Mouse (Mus musculus) testis, adult 2 months (tissue): ENCODE measurements around the gene Prpf4.

ENCODE experiments used
- CTCF ChIP-seq: fragments of 200-500 bp; IDR thresholded peaks from 2 replicates; pipeline ENCODE4 v1.5.1; 2012; ENCODE audit warnings: low read depth, mild to moderate bottlenecking, inconsistent platforms, low read length, moderate library complexity; ENCODE audit not compliant: control insufficient read depth, insufficient read depth, insufficient replicate concordance
- POLR2A ChIP-seq: fragments of 200-500 bp; IDR thresholded peaks from 2 replicates; pipeline ENCODE4 v1.6.1; 2012; ENCODE audit warnings: low read depth, mild to moderate bottlenecking, inconsistent platforms, low read length, moderate library complexity; ENCODE audit not compliant: control insufficient read depth

DNA sequence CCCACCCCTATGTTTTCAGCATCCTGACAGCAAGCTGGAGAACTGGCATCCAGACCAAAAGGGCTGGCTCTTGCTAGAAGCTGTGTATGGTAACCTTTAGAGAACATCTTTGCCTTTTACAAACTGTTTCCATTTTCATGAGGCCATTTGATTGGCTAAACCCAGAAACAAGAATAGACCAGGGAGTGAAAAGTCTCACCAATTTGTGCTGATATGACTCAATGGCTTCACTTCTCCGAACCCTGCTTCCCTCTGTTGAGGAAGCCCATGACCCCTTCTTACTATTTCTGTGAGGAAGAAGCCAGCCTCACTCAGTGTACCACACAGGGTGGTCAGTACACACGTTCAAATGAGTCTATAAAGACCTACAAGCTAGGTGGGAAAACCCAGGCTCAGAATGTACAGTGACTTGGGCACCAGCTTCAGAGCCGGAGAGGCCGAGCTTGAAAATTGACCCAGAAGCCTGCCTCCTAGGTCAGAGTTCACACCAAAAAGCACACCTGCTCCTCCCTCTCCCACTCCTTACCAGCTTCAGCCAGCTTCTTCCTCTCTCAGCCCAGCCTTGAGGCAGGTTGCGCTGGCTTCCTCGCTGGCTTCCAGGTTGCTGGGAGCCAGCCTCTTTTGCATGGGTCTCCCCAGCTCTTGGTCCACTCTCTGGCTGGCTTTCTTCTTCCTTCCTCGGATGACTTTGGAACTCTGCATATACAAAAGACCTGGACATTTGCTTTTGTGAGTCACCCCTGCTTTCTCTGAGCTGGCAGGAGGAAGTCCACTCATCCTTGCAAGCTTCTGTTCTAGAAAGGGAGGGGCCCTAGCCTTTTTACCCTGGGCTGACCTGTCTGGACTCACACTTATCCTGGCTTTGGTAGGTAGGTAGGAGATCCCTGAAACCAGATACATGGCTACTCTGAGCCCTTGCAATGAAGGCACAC lies 25.6 kb downstream of the Prpf4 start:
- TF ChIP-seq POLR2A (no peak), CTCF (no peak)
